Mouse (Mus musculus) neutrophil, adult 5-6 weeks (primary cell): ENCODE results near the gene Ankrd52. TPM values are rescaled to one million over a fixed set of nuclear protein-coding genes. Genes with fewer than 3 reads are reported as not detected.

Source experiments
- total RNA-seq: library from RNA; stranded (forward); fragments of 200-1000 nt; gene quantifications from 2 replicates; pipeline ENCODE4 v1.2.3, GENCODE M21; 2017

Ankrd52 gene
- total RNA-seq, 1 experiment from 2014 or later: 16.8 TPM

Other genes starting within 250 kb of the Ankrd52 start
- 8.3 and 12.5 TPM in 2 replicates for gene Rbms2, start 196.8 kb upstream of the Ankrd52 start, total RNA-seq
- gene Gls2, start 182.7 kb upstream of the Ankrd52 start, total RNA-seq: not detected in 2 replicates
- gene Spryd4, start 165.3 kb upstream of the Ankrd52 start, total RNA-seq: 4.4 TPM in 2 replicates
- gene Mip, start 151.3 kb upstream of the Ankrd52 start, total RNA-seq: 0.49 TPM in 1 of 2 replicates, not detected in the other
- gene Timeless, start 145.1 kb upstream of the Ankrd52 start, total RNA-seq: 13.6 and 17.5 TPM in 2 replicates
- gene Apon, start 123.0 kb upstream of the Ankrd52 start, total RNA-seq: 0.23 TPM in 1 of 2 replicates, not detected in the other
- 2.2 TPM in 1 of 2 replicates, not detected in the other for gene Apof, start 108.4 kb upstream of the Ankrd52 start, total RNA-seq
- gene Stat2, start 106.6 kb upstream of the Ankrd52 start, total RNA-seq: 65.7 and 74.1 TPM in 2 replicates
- not detected in 2 replicates for gene Il23a, start 78.4 kb upstream of the Ankrd52 start, total RNA-seq
- gene Pan2, start 73.8 kb upstream of the Ankrd52 start, total RNA-seq: 30.0 and 31.3 TPM in 2 replicates
- gene Cnpy2, start 54.7 kb upstream of the Ankrd52 start, total RNA-seq: 23.6 and 30.7 TPM in 2 replicates
- gene Cs, start 39.4 kb upstream of the Ankrd52 start, total RNA-seq: 82.9 and 84.7 TPM in 2 replicates
- 23.1 and 23.6 TPM in 2 replicates for gene Coq10a, start 8.1 kb upstream of the Ankrd52 start, total RNA-seq
- not detected in 2 replicates for gene Slc39a5, start 24.1 kb downstream of the Ankrd52 start, total RNA-seq
- 43.4 and 46.3 TPM in 2 replicates for gene Nabp2, start 34.4 kb downstream of the Ankrd52 start, total RNA-seq
- gene Rnf41, start 34.5 kb downstream of the Ankrd52 start, total RNA-seq: 53.8 and 59.5 TPM in 2 replicates
- 117 and 119 TPM in 2 replicates for gene Smarcc2, start 82.1 kb downstream of the Ankrd52 start, total RNA-seq
- 1,334 and 1,420 TPM in 2 replicates for gene Myl6, start 117.0 kb downstream of the Ankrd52 start, total RNA-seq
- 0.58 and 2.0 TPM in 2 replicates for gene Myl6b, start 121.6 kb downstream of the Ankrd52 start, total RNA-seq
- 158 and 160 TPM in 2 replicates for gene Esyt1, start 148.8 kb downstream of the Ankrd52 start, total RNA-seq
- 36.2 and 37.9 TPM in 2 replicates for gene Zc3h10, start 170.7 kb downstream of the Ankrd52 start, total RNA-seq
- 1,707 and 2,029 TPM in 2 replicates for gene Rpl41, start 172.2 kb downstream of the Ankrd52 start, total RNA-seq
- gene Pa2g4, start 188.9 kb downstream of the Ankrd52 start, total RNA-seq: 47.6 and 55.1 TPM in 2 replicates
- gene Erbb3, start 212.5 kb downstream of the Ankrd52 start, total RNA-seq: 1.3 and 1.6 TPM in 2 replicates
- gene Rps26, start 249.6 kb downstream of the Ankrd52 start, total RNA-seq: 404 and 420 TPM in 2 replicates